Mouse (Mus musculus) neural tube, postnatal 0 days (tissue): ENCODE results near the gene 4930470P17Rik. TPM values are rescaled to one million over a fixed set of nuclear protein-coding genes. Genes with fewer than 3 reads are reported as not detected.

Experiments used
- polyA plus RNA-seq: library from polyadenylated mRNA; unstranded; fragments of >200 nt; fragmentation: Nextera tagmentation; extraction: Ambion mirVana; gene quantifications from 2 replicates; pipeline ENCODE4 v1.2.1, GENCODE M21; 2015

Gene 4930470P17Rik
- polyA plus RNA-seq: not detected in 2 replicates

DNA sequence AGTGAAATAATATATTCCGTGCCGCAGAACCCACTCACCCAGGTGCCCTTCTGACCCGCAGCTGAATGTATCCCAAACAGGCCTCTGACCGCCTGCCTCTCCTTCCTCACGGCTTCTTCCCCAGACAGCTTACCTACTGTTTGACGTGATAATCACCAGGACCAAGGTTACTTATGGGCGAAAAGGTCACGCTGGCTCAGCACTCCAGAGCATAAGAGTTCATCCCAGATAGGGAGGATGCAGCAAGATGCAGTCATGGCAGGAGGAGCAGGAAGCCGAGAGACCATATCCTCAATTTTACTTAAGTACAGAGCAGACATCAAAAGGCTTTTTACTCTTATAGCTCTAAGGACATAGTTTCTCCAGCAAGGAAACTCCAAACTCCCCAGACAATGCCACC, at the start of gene 4930470P17Rik:
4930470P17Rik (minus strand) TSS at position 101 of the 400 bp plus-strand sequence.

Other genes with a start within 250 kb of the 4930470P17Rik start
- gene Bcas1, start 174.2 kb downstream of the 4930470P17Rik start, polyA plus RNA-seq: 41.2 and 59.9 TPM in 2 replicates
- 158 and 178 TPM in 2 replicates for gene Pfdn4, start 105.6 kb downstream of the 4930470P17Rik start, polyA plus RNA-seq
- 0.13 TPM in 1 of 2 replicates, not detected in the other for gene Cyp24a1, start 104.9 kb downstream of the 4930470P17Rik start, polyA plus RNA-seq
- gene Dok5, start 129.8 kb upstream of the 4930470P17Rik start, polyA plus RNA-seq: 44.1 and 51.4 TPM in 2 replicates